In the genomic region with DNA sequence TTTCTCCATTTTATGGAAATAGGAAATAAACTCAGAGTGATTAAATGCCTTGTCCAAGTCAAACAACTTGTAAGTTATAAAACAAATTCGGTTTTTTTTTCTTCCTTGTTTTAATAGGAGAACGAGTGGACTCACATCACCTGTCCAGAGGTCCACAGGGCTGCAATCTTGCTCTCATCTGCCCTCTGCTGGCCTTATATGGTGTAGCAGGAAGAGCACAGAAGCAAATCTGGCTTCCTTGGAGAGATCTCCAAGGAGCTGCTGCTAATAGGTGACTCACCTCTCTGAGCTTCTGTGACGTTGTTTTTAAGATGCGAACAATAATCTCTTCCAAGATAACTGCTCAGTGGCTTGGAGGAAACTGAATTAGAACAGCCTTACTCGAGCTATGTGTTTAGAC, we compare ENCODE assay signal across 9 mouse cellular contexts.
DNase-seq lines count a peak whose midpoint lies in the region; ATAC-seq lines count a peak whose summit lies in the region.
"Had no signal": no experiment of that assay in that cellular context is flagged by ENCODE, and none has a peak within 500 bp of the region (broad histone marks: within the 10 kb centered on the region; RNA-seq: fewer than 3 reads in every experiment).

No protein-coding gene starts in this region.

- H3K9ac ChIP-seq in heart, embryonic 12.5 days = no peak overlapping the region

- no peaks in the 10 kb centered on the region for H3K9me3 ChIP-seq in heart, embryonic 12.5 days (replicated peaks)

- 8% methylated on average over 5 of the region's 5 CpGs for WGBS in heart, embryonic 12.5 days

- H3K4me2 ChIP-seq in heart, embryonic 12.5 days = no peak overlapping the region

- H3K4me1 ChIP-seq in heart, embryonic 12.5 days (replicated peaks) = no peaks in the 10 kb centered on the region

- ATAC-seq in heart, embryonic 12.5 days (ENCODE audit: insufficient number of reproducible peaks, low FRiP score) = 0 out of 2 replicates have a peak, but pooled peaks have one; percentile 60
- ATAC-seq in megakaryocyte, adult 5-6 weeks (ENCODE audit: poor library complexity, severe bottlenecking) = no peak

- peak; percentile 53 for DNase-seq in layer of hippocampus, adult 11-12 months (ENCODE audit: low spot score)
- DNase-seq in layer of hippocampus, adult 9-11 months = no peak
- DNase-seq in R1 (ENCODE audit: low read depth, low spot score) = peak; percentile 56
- DNase-seq in cerebellum, postnatal 14 days = peak; percentile 88
- DNase-seq in left cerebral cortex, postnatal 25 days (ENCODE audit: low spot score in 2 of 2) = peak; percentile 64 to 71
- DNase-seq in retina, adult 2 months (ENCODE audit: low read depth, low spot score) = peak; percentile 28

- H3K27me3 ChIP-seq in heart, embryonic 12.5 days (replicated peaks) = no peaks in the 10 kb centered on the region; the same call in 1 of the 2 replicates

- H3K36me3 ChIP-seq in heart, embryonic 12.5 days = no peaks in the 10 kb centered on the region

- no peak overlapping the region for H3K4me3 ChIP-seq in heart, embryonic 12.5 days
- H3K4me3 ChIP-seq: erythroblast, embryonic 14.5 days had no signal

- peak overlapping the region; percentile 5; the same call in 1 of the 2 replicates for H3K27ac ChIP-seq in heart, embryonic 12.5 days (ENCODE audit: poor library complexity, severe bottlenecking)

- intact Hi-C loops in left cerebral cortex, postnatal 25 days (cut with DNase I) = loop anchor here (2.0 to 10.0 kb wide), 3 partner anchors 76 to 710 kb away; no protein-coding TSS in a partner anchor
